Mouse (Mus musculus) left cerebral cortex, postnatal 25 days (tissue): ENCODE measurements at regions not wholly inside any gene's neighbourhood (a gene's known extent, or its start where the extent isn't known, plus 50 kb on each side); places are given as distances from the start of the nearest gene placed in this dataset.

Experiments
- DNase-seq, 2 experiments: peaks; one replicate each; pipeline ENCODE4 v3.0.0; 2022; ENCODE audit warnings: low spot score in 2 of 2, mixed read lengths in 1 of 2
- intact Hi-C: fragments of 180-260 bp; cut with DNase I; formaldehyde crosslinking; loops from one replicate; pipeline ENCODE4 v1.15.1; 2025

GRCm38 (mm10) chr9:101413071-101413633 lies 161.6 kb upstream of the Ppp2r3a start:
- intact Hi-C loops, result no loop called here

GRCm38 (mm10) chr9:101411951-101412350 lies 160.4 kb upstream of the Ppp2r3a start:
- DNase-seq, result no peak
- intact Hi-C loops, result no loop called here

More at GRCm38 (mm10) chr9:101413071-101413633, 161.6 kb upstream of the Ppp2r3a start:
- DNase-seq, result no peak

DNA sequence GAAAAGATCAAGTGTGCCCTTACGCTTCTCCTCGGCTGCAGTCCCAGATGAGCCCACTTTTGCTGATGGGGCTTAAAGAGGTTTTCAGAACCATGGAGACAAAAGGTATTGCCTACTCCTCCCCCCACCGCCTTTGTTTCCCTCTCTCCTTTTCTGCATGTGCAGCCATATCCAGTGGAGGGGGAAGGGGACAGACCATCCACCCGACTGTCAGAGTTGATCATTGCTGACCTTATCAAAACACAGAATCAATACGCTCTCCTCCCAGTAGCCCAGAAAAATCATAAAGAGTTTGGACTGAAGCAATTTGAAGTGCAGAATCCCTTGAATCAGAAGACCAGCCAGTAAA lies 159.9 kb upstream of the Ppp2r3a start:
- intact Hi-C loops, result no loop called here
- no peak for DNase-seq

DNA sequence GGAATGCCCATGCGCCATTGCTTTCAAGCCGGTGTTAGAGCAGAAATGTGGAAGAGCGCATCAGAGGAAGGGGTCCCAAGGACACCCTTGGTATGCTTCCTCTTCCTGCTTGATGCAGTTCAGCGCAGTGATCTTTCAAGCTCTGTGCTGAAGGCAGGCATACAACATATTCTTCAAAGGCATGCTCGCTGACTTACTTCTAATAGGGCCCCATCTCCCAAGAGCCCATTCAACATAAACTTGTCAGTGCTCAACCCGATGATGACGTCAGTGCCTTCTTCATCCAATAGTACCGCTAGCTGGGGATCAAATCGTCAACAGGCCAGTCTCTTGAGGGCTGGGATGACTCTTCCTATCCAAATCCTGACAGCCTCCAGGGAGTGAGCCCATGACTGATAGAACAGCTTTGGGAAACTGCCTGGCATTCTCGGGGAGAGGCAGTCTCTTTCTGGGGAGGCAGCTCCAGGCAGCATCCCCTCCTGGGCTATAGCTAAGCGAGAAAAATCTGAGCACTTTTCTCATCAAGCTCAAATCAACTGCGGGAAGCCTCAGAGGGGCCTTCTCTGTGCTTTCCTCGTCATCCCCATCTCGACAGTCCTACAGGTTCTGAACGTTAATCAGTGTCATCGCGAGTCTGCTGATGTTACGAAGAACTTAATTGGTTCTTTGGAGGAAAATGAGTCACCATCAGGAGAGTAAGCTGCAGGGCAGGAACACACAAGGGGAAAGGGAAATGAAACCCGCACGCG lies 159.4 kb upstream of the Ppp2r3a start:
- intact Hi-C loops, result no loop called here
- DNase-seq, result no peak

DNA sequence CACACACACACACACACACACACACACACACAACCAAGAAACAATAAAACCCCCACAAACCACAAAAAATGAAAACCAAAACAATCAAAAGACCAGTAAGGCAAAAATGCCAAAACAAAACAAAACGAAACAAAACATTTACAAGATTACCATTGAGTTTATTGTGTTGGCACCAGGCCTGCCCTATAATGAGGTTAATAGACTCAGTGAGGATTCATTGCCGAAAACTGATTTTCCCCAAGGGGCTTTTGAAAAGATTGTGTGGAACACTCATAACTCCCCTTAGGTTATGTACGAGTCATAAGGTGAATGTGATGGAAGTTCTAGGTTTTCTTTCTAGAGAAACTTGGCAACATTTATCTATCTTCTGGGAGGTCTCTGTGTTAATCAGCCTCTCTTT lies 158.8 kb upstream of the Ppp2r3a start:
- no peak for DNase-seq
- intact Hi-C loops, result no loop called here

DNA sequence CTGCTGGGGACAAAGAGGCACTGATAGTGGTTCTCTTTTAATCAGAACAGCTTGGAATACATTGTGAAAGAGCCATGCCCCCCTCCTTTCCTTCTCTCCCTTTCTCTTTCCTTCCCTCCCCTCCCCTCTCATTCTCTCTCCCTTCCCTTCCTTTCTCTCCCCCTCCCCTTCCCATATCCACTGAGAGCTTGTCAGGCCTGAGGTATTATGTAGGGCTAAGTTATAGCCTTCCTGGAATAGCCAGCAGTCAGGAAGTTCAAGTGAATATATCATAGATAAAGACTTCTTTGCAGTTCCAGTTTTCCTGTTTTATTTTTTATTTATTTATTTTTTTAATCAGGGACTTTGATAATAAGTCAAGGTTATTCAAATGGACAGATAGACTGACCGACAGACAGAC lies 156.5 kb upstream of the Ppp2r3a start:
- DNase-seq, result no peak
- intact Hi-C loops, result no loop called here

GRCm38 (mm10) chr9:101407141-101407540 lies 155.5 kb upstream of the Ppp2r3a start:
- intact Hi-C loops, result no loop called here
- DNase-seq, result peak; percentile 77 to 92

GRCm38 (mm10) chr9:101404441-101405081 lies 153.0 kb upstream of the Ppp2r3a start:
- DNase-seq, result peak; percentile 21 to 39
- intact Hi-C loops, result no loop called here

DNA sequence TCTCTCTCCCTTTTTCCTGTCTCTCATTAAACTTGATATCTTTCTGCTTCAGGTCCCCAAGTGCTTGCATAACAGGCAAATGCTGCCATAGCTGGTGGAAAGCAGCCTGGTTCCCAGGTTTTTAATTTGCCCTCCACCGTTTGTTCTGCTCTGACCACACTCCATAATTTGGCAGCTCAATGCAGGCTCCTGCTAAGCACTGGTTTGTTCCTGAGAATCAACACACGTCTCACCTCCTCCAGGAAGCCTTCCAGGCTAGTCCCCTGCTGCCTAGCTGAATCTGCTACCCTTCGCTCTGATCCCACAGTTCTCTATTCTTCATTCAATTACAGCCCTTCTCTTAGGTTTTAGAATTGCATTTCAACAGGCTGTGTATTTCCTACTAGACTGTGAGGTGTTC lies 152.4 kb upstream of the Ppp2r3a start:
- intact Hi-C loops, result no loop called here
- no peak for DNase-seq

- intact Hi-C loops, result no loop called here
- DNase-seq, result no peak
Measured at GRCm38 (mm10) chr9:101402544-101403194, 151.1 kb upstream of the Ppp2r3a start.

- intact Hi-C loops, result no loop called here
- no peak for DNase-seq
Measured at GRCm38 (mm10) chr9:101401416-101401815, 149.8 kb upstream of the Ppp2r3a start.

DNA sequence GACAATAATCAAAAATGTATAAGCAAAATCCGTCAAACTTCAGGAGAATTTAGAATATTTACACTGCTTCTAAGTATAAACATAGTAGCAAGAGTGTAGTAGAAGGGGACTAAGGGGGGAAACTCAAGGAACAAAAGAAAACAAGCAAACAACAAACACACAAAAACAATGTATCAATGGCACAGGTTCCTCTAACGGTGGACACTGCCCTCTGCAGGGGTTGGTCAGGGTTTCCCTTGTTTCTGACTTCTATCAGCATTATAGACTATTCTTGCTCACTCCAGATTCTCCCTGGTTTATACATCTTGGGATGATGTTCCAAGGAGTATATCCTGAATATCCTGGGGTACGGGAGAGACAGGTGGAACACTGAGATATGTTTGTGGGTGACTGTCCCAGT lies 147.3 kb upstream of the Ppp2r3a start:
- intact Hi-C loops, result loop anchor here (5.0 kb wide), 1 partner anchor 67 kb away; no protein-coding TSS in a partner anchor
- DNase-seq, result no peak

- no peak for DNase-seq
- intact Hi-C loops, result no loop called here
Measured at GRCm38 (mm10) chr9:101369380-101369779, 117.8 kb upstream of the Ppp2r3a start.

DNA sequence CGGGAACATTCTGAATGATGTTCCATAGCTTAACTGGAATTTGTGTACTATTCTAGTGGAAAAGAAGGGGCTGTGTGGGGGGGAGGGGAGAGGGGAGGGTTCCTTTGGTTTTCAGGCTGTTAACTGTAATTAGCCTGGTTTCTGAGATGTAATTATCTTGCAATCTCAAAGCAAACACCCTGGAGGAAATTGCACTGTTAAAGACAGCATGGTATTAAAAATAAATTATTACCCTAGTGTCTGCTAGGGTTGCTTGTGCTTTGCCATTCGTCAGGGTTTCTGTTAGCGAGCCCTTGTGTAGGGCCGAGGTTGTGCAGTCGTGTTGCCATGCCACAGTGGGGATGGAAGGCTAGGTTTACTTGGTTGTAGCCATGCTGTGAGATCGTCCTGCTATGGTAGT lies 105.0 kb upstream of the Ppp2r3a start:
- intact Hi-C loops, result no loop called here
- DNase-seq, result no peak

GRCm38 (mm10) chr9:101348771-101349170 lies 97.2 kb upstream of the Ppp2r3a start:
- intact Hi-C loops, result no loop called here
- no peak for DNase-seq

GRCm38 (mm10) chr9:101342887-101343286 lies 91.3 kb upstream of the Ppp2r3a start:
- intact Hi-C loops, result no loop called here
- DNase-seq, result peak in 1 of 2 experiments; percentile 11

- intact Hi-C loops, result no loop called here
- peak in 1 of 2 experiments; percentile 16 for DNase-seq
Measured at GRCm38 (mm10) chr9:101340796-101341465, 89.3 kb upstream of the Ppp2r3a start.

- intact Hi-C loops, result no loop called here
- no peak for DNase-seq
Measured at GRCm38 (mm10) chr9:101329032-101329824, 77.6 kb upstream of the Ppp2r3a start.

DNA sequence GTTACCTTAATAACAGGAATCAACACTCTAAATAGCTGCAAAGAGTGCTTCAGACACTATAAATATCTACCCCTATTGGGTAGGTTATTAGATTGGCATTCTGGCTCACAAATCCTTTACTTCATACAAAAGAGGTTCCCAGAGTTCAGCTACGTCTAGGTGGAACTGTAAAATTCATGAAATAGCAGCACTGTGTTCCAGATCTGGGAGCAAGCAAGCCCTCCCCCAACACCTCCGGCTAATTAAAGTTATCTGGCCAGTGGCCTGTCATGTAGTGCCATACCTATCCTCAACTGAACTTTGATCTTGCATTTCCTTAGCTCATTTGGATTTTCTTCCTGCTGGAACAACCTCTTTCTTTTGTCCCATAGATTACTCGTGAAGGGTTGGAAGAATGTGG lies 75.4 kb upstream of the Ppp2r3a start:
- intact Hi-C loops, result no loop called here
- DNase-seq, result no peak
